Mouse (Mus musculus) liver, embryonic 12.5 days (tissue): ENCODE measurements around the gene Smyd5. TPM values are rescaled to one million over a fixed set of nuclear protein-coding genes. Genes with fewer than 3 reads are reported as not detected.

Experiments used
- ATAC-seq: fragments of 200-750 bp; cut with Nextera tagmentation; 2 replicates; pipeline ENCODE4 v1.8.0; 2017; ENCODE audit warnings: moderate number of reproducible peaks, mild to moderate bottlenecking, moderate library complexity
- H3K27ac ChIP-seq: fragments of 300-500 bp; sonication (generic); 2 replicates; pipeline ENCODE4 v1.5.1; 2016; ENCODE audit warnings: mild to moderate bottlenecking
- H3K27me3 ChIP-seq: fragments of 300-500 bp; sonication (generic); replicated peaks from 2 replicates; pipeline ENCODE4 v1.6.1; 2016; ENCODE audit warnings: mild to moderate bottlenecking, moderate library complexity
- H3K36me3 ChIP-seq: fragments of 300-500 bp; sonication (generic); 2 replicates; pipeline ENCODE4 v1.6.1; 2016; ENCODE audit warnings: mild to moderate bottlenecking, moderate library complexity
- H3K4me1 ChIP-seq: fragments of 300-500 bp; sonication (generic); 2 replicates; pipeline ENCODE4 v1.6.1; 2016
- H3K4me2 ChIP-seq: fragments of 300-500 bp; sonication (generic); 2 replicates; pipeline ENCODE4 v1.6.1; 2016; ENCODE audit warnings: mild to moderate bottlenecking, moderate library complexity
- H3K4me3 ChIP-seq: fragments of 300-500 bp; sonication (generic); 2 replicates; pipeline ENCODE4 v1.5.1; 2016; ENCODE audit warnings: mild to moderate bottlenecking, moderate library complexity
- H3K9ac ChIP-seq: fragments of 300-500 bp; sonication (generic); 2 replicates; pipeline ENCODE4 v1.6.1; 2016; ENCODE audit warnings: mild to moderate bottlenecking, moderate library complexity
- H3K9me3 ChIP-seq: fragments of 300-500 bp; sonication (generic); replicated peaks from 2 replicates; pipeline ENCODE4 v1.6.1; 2016; ENCODE audit warnings: mild to moderate bottlenecking, moderate library complexity
- WGBS: fragments of 180-500 bp; shearing (Covaris S2); methylation state at CpG from one replicate; pipeline ENCODE4 v1.1.7; 2016; ENCODE audit not compliant: insufficient replicate concordance; 5-methylcytosine and 5-hydroxymethylcytosine counted together
- polyA plus RNA-seq: library from polyadenylated mRNA; unstranded; fragments of >200 nt; fragmentation: Nextera tagmentation; extraction: Ambion mirVana; gene quantifications from 2 replicates; pipeline ENCODE4 v1.2.1, GENCODE M21; 2016

The Smyd5 gene
- polyA plus RNA-seq = 41.6 and 45.4 TPM in 2 replicates

GRCm38 (mm10) chr6:85431842-85432431 is at the start of gene Smyd5:
Smyd5 (plus strand) TSS chr6:85431989.
- ATAC-seq = peak; percentile 91
- Histone ChIP-seq H3K4me2 (peak within 1 kb of the TSS; percentile 93), H3K36me3 (no peaks in the 10 kb centered on the region), H3K4me3 (peak within 1 kb of the TSS; percentile 92), H3K9ac (peak within 1 kb of the TSS; percentile 80), H3K4me1 (peaks cover 30% of the 10 kb centered on the region), H3K27me3 (peaks cover 32% of the 10 kb centered on the region), H3K9me3 (no peaks in the 10 kb centered on the region), H3K27ac (peak within 1 kb of the TSS; percentile 38; the same call in 1 of the 2 replicates)
- WGBS = 1% methylated on average over 39 of the region's 39 CpGs

- peaks cover 40% of the 10 kb centered on the region for H3K4me1 ChIP-seq
- 60% methylated on average over 2 of the region's 2 CpGs for WGBS
- no peak overlapping the region for H3K9ac ChIP-seq
Measured at GRCm38 (mm10) chr6:85382791-85383190, 49.0 kb upstream of the Smyd5 start.

GRCm38 (mm10) chr6:85388608-85389007 is 43.2 kb upstream of the Smyd5 start:
- Histone ChIP-seq H3K4me1 (peaks cover 10% of the 10 kb centered on the region), H3K4me2 (peak overlapping the region; percentile 35), H3K9ac (no peak overlapping the region), H3K27ac (no peak overlapping the region), H3K36me3 (no peaks in the 10 kb centered on the region), H3K9me3 (no peaks in the 10 kb centered on the region), H3K4me3 (no peak overlapping the region), H3K27me3 (peaks cover 20% of the 10 kb centered on the region; the same call in 1 of the 2 replicates)
- peak; percentile 52 for ATAC-seq
- 34% methylated on average over 5 of the region's 5 CpGs for WGBS

More at GRCm38 (mm10) chr6:85382791-85383190, 49.0 kb upstream of the Smyd5 start:
- no peaks in the 10 kb centered on the region for H3K9me3 ChIP-seq
- H3K4me2 ChIP-seq = no peak overlapping the region
- peaks cover 14% of the 10 kb centered on the region; the same call in 1 of the 2 replicates for H3K27me3 ChIP-seq
- no peaks in the 10 kb centered on the region for H3K36me3 ChIP-seq
- no peak overlapping the region for H3K4me3 ChIP-seq
- H3K27ac ChIP-seq = no peak overlapping the region
- no peak for ATAC-seq

GRCm38 (mm10) chr6:85391803-85392202 is 40.0 kb upstream of the Smyd5 start:
- no peak overlapping the region for H3K4me2 ChIP-seq
- H3K36me3 ChIP-seq = no peaks in the 10 kb centered on the region
- no peak overlapping the region for H3K4me3 ChIP-seq
- no peak overlapping the region for H3K9ac ChIP-seq
- 11% methylated on average over 6 of the region's 7 CpGs for WGBS
- H3K9me3 ChIP-seq = no peaks in the 10 kb centered on the region
- H3K4me1 ChIP-seq = peaks cover 10% of the 10 kb centered on the region
- ATAC-seq = no peak
- H3K27me3 ChIP-seq = peaks cover 13% of the 10 kb centered on the region
- H3K27ac ChIP-seq = no peak overlapping the region

- WGBS = 74% methylated on average over 2 of the region's 2 CpGs
- no peak overlapping the region for H3K4me2 ChIP-seq
Measured at GRCm38 (mm10) chr6:85395360-85395759, 36.4 kb upstream of the Smyd5 start.

GRCm38 (mm10) chr6:85397165-85397564 is 34.6 kb upstream of the Smyd5 start:
- no peak overlapping the region for H3K27ac ChIP-seq
- WGBS = 0% methylated on average over 1 of the region's 1 CpGs
- peaks cover 27% of the 10 kb centered on the region for H3K27me3 ChIP-seq
- no peaks in the 10 kb centered on the region for H3K4me1 ChIP-seq
- H3K9ac ChIP-seq = no peak overlapping the region
- H3K9me3 ChIP-seq = no peaks in the 10 kb centered on the region
- no peak for ATAC-seq
- H3K36me3 ChIP-seq = no peaks in the 10 kb centered on the region
- H3K4me2 ChIP-seq = no peak overlapping the region
- H3K4me3 ChIP-seq = no peak overlapping the region

More at GRCm38 (mm10) chr6:85395360-85395759, 36.4 kb upstream of the Smyd5 start:
- no peaks in the 10 kb centered on the region for H3K36me3 ChIP-seq
- no peak overlapping the region for H3K27ac ChIP-seq
- no peak for ATAC-seq
- peaks cover 19% of the 10 kb centered on the region for H3K27me3 ChIP-seq
- no peak overlapping the region for H3K9ac ChIP-seq
- H3K4me1 ChIP-seq = no peaks in the 10 kb centered on the region
- H3K4me3 ChIP-seq = no peak overlapping the region
- no peaks in the 10 kb centered on the region for H3K9me3 ChIP-seq

- H3K27me3 ChIP-seq = peaks cover 27% of the 10 kb centered on the region
- H3K4me3 ChIP-seq = no peak overlapping the region
- no peaks in the 10 kb centered on the region for H3K4me1 ChIP-seq
- no peak overlapping the region for H3K4me2 ChIP-seq
- no peaks in the 10 kb centered on the region for H3K9me3 ChIP-seq
- H3K27ac ChIP-seq = no peak overlapping the region
- no peak overlapping the region for H3K9ac ChIP-seq
- H3K36me3 ChIP-seq = no peaks in the 10 kb centered on the region
- WGBS = 28% methylated on average over 5 of the region's 5 CpGs
- ATAC-seq = no peak
Measured at GRCm38 (mm10) chr6:85399715-85400114, 32.1 kb upstream of the Smyd5 start.

GRCm38 (mm10) chr6:85402613-85403012 is 29.2 kb upstream of the Smyd5 start:
- Histone ChIP-seq H3K36me3 (no peaks in the 10 kb centered on the region), H3K27me3 (peaks cover 50% of the 10 kb centered on the region), H3K4me2 (no peak overlapping the region), H3K9ac (no peak overlapping the region), H3K4me1 (no peaks in the 10 kb centered on the region), H3K9me3 (no peaks in the 10 kb centered on the region), H3K27ac (no peak overlapping the region), H3K4me3 (no peak overlapping the region)
- ATAC-seq = no peak
- WGBS = 28% methylated on average over 2 of the region's 2 CpGs

GRCm38 (mm10) chr6:85403039-85403438 is 28.8 kb upstream of the Smyd5 start:
- H3K4me3 ChIP-seq = no peak overlapping the region
- no peak overlapping the region for H3K9ac ChIP-seq
- H3K36me3 ChIP-seq = no peaks in the 10 kb centered on the region
- H3K4me2 ChIP-seq = no peak overlapping the region
- H3K27ac ChIP-seq = no peak overlapping the region
- 71% methylated on average over 10 of the region's 10 CpGs for WGBS
- H3K27me3 ChIP-seq = peaks cover 54% of the 10 kb centered on the region
- no peaks in the 10 kb centered on the region for H3K4me1 ChIP-seq
- H3K9me3 ChIP-seq = no peaks in the 10 kb centered on the region
- no peak for ATAC-seq

GRCm38 (mm10) chr6:85409003-85409402 is 22.8 kb upstream of the Smyd5 start:
- Histone ChIP-seq H3K27me3 (peaks cover 77% of the 10 kb centered on the region), H3K4me1 (no peaks in the 10 kb centered on the region), H3K36me3 (no peaks in the 10 kb centered on the region), H3K4me2 (peak overlapping the region; percentile 9; the same call in 1 of the 2 replicates), H3K4me3 (no peak overlapping the region), H3K9ac (no peak overlapping the region), H3K9me3 (no peaks in the 10 kb centered on the region), H3K27ac (no peak overlapping the region)
- 4% methylated on average over 31 of the region's 31 CpGs for WGBS
- no peak for ATAC-seq

- H3K27me3 ChIP-seq = peaks cover 61% of the 10 kb centered on the region
- no peak overlapping the region for H3K27ac ChIP-seq
Measured at GRCm38 (mm10) chr6:85410771-85411273, 21.0 kb upstream of the Smyd5 start.

GRCm38 (mm10) chr6:85415829-85416228 is 16.0 kb upstream of the Smyd5 start:
- Histone ChIP-seq H3K4me2 (no peak overlapping the region), H3K9me3 (no peaks in the 10 kb centered on the region), H3K27ac (no peak overlapping the region), H3K4me3 (no peak overlapping the region), H3K9ac (no peak overlapping the region), H3K27me3 (peaks cover 28% of the 10 kb centered on the region; the same call in 1 of the 2 replicates), H3K36me3 (no peaks in the 10 kb centered on the region), H3K4me1 (no peaks in the 10 kb centered on the region)
- WGBS = 35% methylated on average over 3 of the region's 3 CpGs
- no peak for ATAC-seq

More at GRCm38 (mm10) chr6:85410771-85411273, 21.0 kb upstream of the Smyd5 start:
- Histone ChIP-seq H3K9ac (no peak overlapping the region), H3K36me3 (no peaks in the 10 kb centered on the region), H3K9me3 (no peaks in the 10 kb centered on the region), H3K4me3 (no peak overlapping the region), H3K4me2 (no peak overlapping the region), H3K4me1 (no peaks in the 10 kb centered on the region)
- ATAC-seq = peak; percentile 49; the same call in 1 of the 2 replicates
- 8% methylated on average over 13 of the region's 13 CpGs for WGBS
